Mouse (Mus musculus): ENCODE data around the gene Map2k1. TPM values are rescaled to one million over a fixed set of nuclear protein-coding genes. Genes with fewer than 3 reads are reported as not detected.

Map2k1 gene
- polyA plus RNA-seq (2012; fragmentation: generic; extraction: Trizol), result 10 to 100 TPM in 1 of 2 experiments, 1 to 10 TPM in 1; 6.1 to 24.1 TPM

GRCm38 (mm10) chr9:64253021-64253904 is at the start of gene Map2k1:
Map2k1 (minus strand) TSS chr9:64253631.

DNA sequence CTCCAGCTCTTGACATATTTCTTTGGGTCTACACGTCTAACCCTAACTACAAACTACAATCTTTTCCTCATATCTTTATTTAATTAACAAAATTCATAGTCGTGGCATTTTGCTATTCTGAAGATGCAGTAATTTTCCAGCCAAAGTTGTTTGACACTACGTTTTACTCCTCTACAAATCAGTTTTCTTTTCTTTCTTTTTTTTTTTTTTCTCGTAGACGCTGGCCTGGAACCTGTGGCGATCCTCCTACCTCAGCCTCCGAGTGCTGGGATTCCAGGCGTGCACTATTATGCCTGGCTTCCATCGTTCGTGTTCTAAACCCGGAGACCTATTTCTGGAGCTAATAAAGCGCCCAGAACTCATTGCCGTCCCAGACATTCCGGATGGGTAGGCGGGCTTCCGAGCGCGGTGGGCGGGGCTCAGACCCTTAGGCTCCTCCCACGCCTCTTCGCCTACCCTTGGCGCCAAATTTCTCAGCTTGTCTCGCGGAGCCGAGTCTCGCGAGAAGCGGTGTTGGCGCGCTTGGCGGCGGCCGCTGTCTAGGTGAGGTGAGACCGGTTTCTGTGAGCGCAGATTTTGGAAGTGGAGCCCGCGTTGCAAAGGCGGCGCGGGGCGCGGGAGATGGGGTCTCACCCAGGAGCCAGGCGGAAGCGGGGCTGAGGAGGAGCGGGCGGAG is 27.8 kb upstream of the Map2k1 start, which contains the start of gene Tipin:
Tipin (plus strand) TSS at position 477 of the 676 bp plus-strand sequence.

DNA sequence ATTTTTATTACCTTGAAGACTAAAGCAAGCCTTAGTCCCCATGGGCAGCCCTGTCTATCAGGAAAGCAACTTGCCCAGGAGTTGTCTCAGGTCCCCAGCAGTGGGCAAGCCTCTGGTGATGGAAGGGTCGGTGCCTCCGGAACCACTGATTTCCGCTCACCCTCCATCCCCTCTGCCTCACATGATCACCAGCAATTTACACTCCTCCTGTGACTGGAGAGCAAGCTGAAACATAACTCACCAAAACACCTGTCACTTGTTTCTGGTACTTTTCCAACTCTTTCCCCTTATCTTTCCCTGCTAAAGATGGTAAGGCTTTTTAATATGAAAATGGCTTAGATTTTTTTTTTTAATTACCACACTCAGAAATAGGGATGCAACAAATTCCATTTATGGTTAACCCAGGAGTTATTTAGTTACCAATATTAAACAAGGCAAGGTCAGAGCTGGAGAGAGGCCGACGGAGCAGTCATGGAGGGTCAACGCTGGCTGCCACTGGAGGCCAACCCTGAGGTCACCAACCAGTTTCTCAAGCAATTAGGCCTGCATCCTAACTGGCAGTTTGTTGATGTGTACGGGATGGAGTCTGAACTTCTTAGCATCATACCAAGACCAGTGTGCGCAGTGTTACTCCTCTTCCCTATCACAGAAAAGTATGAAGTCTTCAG is 18.5 kb downstream of the Map2k1 start, which contains the start of gene Uchl4:
Uchl4 (plus strand) TSS at position 434 of the 668 bp plus-strand sequence.

GRCm38 (mm10) chr9:64178974-64179646 is 74.3 kb downstream of the Map2k1 start, which contains the start of gene Snapc5:
Snapc5 (plus strand) TSS chr9:64179274.

GRCm38 (mm10) chr9:64172816-64173665 is 80.4 kb downstream of the Map2k1 start, which contains the start of the genes Zwilch and Rpl4:
Zwilch (minus strand) TSS chr9:64173104.
Rpl4 (plus strand) TSS chr9:64173375.

Other genes with a start within 250 kb of the Map2k1 start
- 10 to 100 TPM in 1 of 2 experiments, 1 to 10 TPM in 1; 4.7 to 14.4 TPM for gene Smad6, start 231.6 kb downstream of the Map2k1 start, polyA plus RNA-seq (2012; fragmentation: generic; extraction: Trizol)
- gene Lctl, start 136.5 kb downstream of the Map2k1 start, polyA plus RNA-seq (2012; fragmentation: generic; extraction: Trizol), result 1 to 10 TPM in 1 of 2 experiments, under 1 TPM in 1; 0.14 to 8.1 TPM
- gene Zwilch, start 80.5 kb downstream of the Map2k1 start, polyA plus RNA-seq (2012; fragmentation: generic; extraction: Trizol), result 10 to 100 TPM in 1 of 2 experiments, 1 to 10 TPM in 1; 2.0 to 13.5 TPM
- gene Rpl4, start 80.3 kb downstream of the Map2k1 start, polyA plus RNA-seq (2012; fragmentation: generic; extraction: Trizol), result 1,000 to 10,000 TPM in 1 of 2 experiments, 100 to 1,000 TPM in 1; 398 to 1,055 TPM
- 10 to 100 TPM in 1 of 2 experiments, 1 to 10 TPM in 1; 2.5 to 25.0 TPM for gene Snapc5, start 74.4 kb downstream of the Map2k1 start, polyA plus RNA-seq (2012; fragmentation: generic; extraction: Trizol)
- under 1 TPM; 0.04 to 0.12 TPM for gene Uchl4, start 18.4 kb downstream of the Map2k1 start, polyA plus RNA-seq (2012; fragmentation: generic; extraction: Trizol)
- 10 to 100 TPM; 15.1 to 17.7 TPM for gene Tipin, start 27.9 kb upstream of the Map2k1 start, polyA plus RNA-seq (2012; fragmentation: generic; extraction: Trizol)
- gene Dis3l, start 87.7 kb upstream of the Map2k1 start, polyA plus RNA-seq (2012; fragmentation: generic; extraction: Trizol), result 10 to 100 TPM in 1 of 2 experiments, 1 to 10 TPM in 1; 4.3 to 13.5 TPM
- gene Megf11, start 132.0 kb upstream of the Map2k1 start, polyA plus RNA-seq (2012; fragmentation: generic; extraction: Trizol), result under 1 TPM; 0.02 to 0.15 TPM